Mouse (Mus musculus) midbrain, embryonic 11.5 days (tissue): ENCODE measurements at regions not wholly inside any gene's neighbourhood (a gene's known extent, or its start where the extent isn't known, plus 50 kb on each side); places are given as distances from the start of the nearest gene placed in this dataset.

Experiments used
- ATAC-seq: fragments of 200-750 bp; cut with Nextera tagmentation; 2 replicates; pipeline ENCODE4 v1.8.0; 2017; ENCODE audit warnings: moderate TSS enrichment, moderate library complexity; ENCODE audit not compliant: low FRiP score
- DNase-seq: peaks from one replicate; pipeline ENCODE4 v3.0.0; 2015; ENCODE audit warnings: low spot score; ENCODE audit errors: missing footprints
- H3K27ac ChIP-seq: fragments of 300-500 bp; sonication (generic); 2 replicates; pipeline ENCODE4 v1.5.1; 2014; ENCODE audit warnings: low read depth, low read length
- H3K27me3 ChIP-seq: fragments of 300-500 bp; sonication (generic); 2 replicates; pipeline ENCODE4 v1.6.1; 2014; ENCODE audit warnings: mild to moderate bottlenecking, low read length, moderate library complexity, mixed read lengths; ENCODE audit not compliant: control insufficient read depth, insufficient read depth
- H3K36me3 ChIP-seq: fragments of 300-500 bp; sonication (generic); 2 replicates; pipeline ENCODE4 v1.6.1; 2014; ENCODE audit warnings: mild to moderate bottlenecking, low read length, moderate library complexity, mixed read lengths; ENCODE audit not compliant: control insufficient read depth, insufficient read depth
- H3K4me1 ChIP-seq: fragments of 300-500 bp; sonication (generic); 2 replicates; pipeline ENCODE4 v1.6.1; 2014; ENCODE audit warnings: low read length; ENCODE audit not compliant: control insufficient read depth, insufficient read depth
- H3K4me2 ChIP-seq: fragments of 300-500 bp; sonication (generic); 2 replicates; pipeline ENCODE4 v1.6.1; 2014; ENCODE audit warnings: mild to moderate bottlenecking, moderate library complexity
- H3K4me3 ChIP-seq: fragments of 300-500 bp; sonication (generic); 2 replicates; pipeline ENCODE4 v1.5.1; 2014; ENCODE audit warnings: low read depth, low read length
- H3K9ac ChIP-seq: fragments of 300-500 bp; sonication (generic); 2 replicates; pipeline ENCODE4 v1.6.1; 2014; ENCODE audit warnings: low read length
- H3K9me3 ChIP-seq: fragments of 300-500 bp; sonication (generic); 2 replicates; pipeline ENCODE4 v1.6.1; 2016; ENCODE audit warnings: low read length; ENCODE audit not compliant: control insufficient read depth
- WGBS: fragments of 180-500 bp; shearing (Covaris S2); extraction: QIAGEN DNeasy Blood & Tissue Kit; methylation state at CpG from one replicate; pipeline ENCODE4 v1.1.7; 2014; 5-methylcytosine and 5-hydroxymethylcytosine counted together

- H3K9ac ChIP-seq: no peak overlapping the region
- DNase-seq (no peak), ATAC-seq (no peak)
- H3K9me3 ChIP-seq: no peaks in the 10 kb centered on the region
- no peaks in the 10 kb centered on the region for H3K36me3 ChIP-seq
- H3K4me3 ChIP-seq: no peak overlapping the region
- H3K27me3 ChIP-seq: no peaks in the 10 kb centered on the region
- WGBS: 70% methylated on average over 7 of the region's 7 CpGs
- H3K4me1 ChIP-seq: no peaks in the 10 kb centered on the region
- no peak overlapping the region for H3K27ac ChIP-seq
- no peak overlapping the region for H3K4me2 ChIP-seq
Observed at GRCm38 (mm10) chr17:59429189-59429588, 416.0 kb upstream of the Nudt12 start.

DNA sequence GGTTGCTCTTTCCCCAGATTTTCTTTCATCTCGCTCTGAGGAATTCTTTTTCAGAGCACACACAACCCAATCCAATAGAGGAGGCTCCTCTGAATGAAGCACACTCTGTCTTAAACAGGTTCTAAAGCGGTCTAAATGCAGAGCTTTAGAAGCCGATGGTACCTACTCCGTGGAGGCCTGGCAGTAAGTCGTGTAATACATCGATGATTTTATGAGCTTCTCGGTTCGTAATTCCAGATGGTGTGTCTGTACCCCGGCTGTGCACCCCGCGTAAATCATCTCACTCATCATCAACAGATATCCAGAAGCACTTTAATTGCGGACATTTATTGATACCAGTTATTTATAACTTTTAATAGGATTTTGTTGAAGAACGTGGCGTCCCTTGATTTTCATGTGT lies 408.3 kb upstream of the Nudt12 start:
- Histone ChIP-seq H3K4me1 (no peaks in the 10 kb centered on the region), H3K27ac (no peak overlapping the region), H3K36me3 (no peaks in the 10 kb centered on the region), H3K9me3 (no peaks in the 10 kb centered on the region), H3K27me3 (no peaks in the 10 kb centered on the region), H3K4me2 (no peak overlapping the region), H3K9ac (no peak overlapping the region), H3K4me3 (no peak overlapping the region)
- 89% methylated on average over 14 of the region's 14 CpGs for WGBS
- DNase-seq (no peak), ATAC-seq (no peak)

- H3K9me3 ChIP-seq: no peaks in the 10 kb centered on the region
- H3K27me3 ChIP-seq: no peaks in the 10 kb centered on the region
- WGBS: 90% methylated on average over 2 of the region's 2 CpGs
- no peak overlapping the region for H3K27ac ChIP-seq
- H3K36me3 ChIP-seq: no peaks in the 10 kb centered on the region
- ATAC-seq (no peak), DNase-seq (no peak)
- no peak overlapping the region for H3K4me2 ChIP-seq
- no peak overlapping the region for H3K9ac ChIP-seq
- H3K4me1 ChIP-seq: no peaks in the 10 kb centered on the region
- H3K4me3 ChIP-seq: no peak overlapping the region
Observed at GRCm38 (mm10) chr17:59409315-59409714, 396.1 kb upstream of the Nudt12 start.

DNA sequence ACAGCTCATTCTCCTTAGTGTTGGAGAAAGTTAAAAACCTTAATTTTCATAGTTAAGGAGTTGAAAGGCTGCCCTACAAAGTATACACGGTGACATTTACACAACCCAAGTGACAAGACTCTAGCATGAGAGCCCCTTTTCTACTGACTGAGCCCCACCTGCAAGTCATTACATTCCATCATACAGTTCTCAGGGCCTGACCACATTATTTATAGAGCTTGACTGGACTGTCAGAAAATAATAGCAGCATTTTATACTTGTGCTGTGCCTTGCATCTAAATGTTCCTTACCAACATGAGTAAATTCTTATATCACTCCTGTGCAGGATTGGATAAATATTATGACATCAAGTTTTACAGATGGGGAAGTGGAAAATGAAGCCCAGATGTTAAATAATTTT lies 391.4 kb upstream of the Nudt12 start:
- no peaks in the 10 kb centered on the region for H3K4me1 ChIP-seq
- no peak overlapping the region for H3K27ac ChIP-seq
- H3K4me3 ChIP-seq: no peak overlapping the region
- no peak overlapping the region for H3K4me2 ChIP-seq
- 89% methylated on average over 1 of the region's 1 CpGs for WGBS
- H3K27me3 ChIP-seq: no peaks in the 10 kb centered on the region
- DNase-seq: no peak
- no peak overlapping the region for H3K9ac ChIP-seq
- H3K36me3 ChIP-seq: no peaks in the 10 kb centered on the region
- no peak for ATAC-seq
- no peaks in the 10 kb centered on the region for H3K9me3 ChIP-seq

GRCm38 (mm10) chr17:59397404-59397803 lies 384.2 kb upstream of the Nudt12 start:
- no peak for ATAC-seq
- WGBS: 93% methylated on average over 3 of the region's 3 CpGs

GRCm38 (mm10) chr17:59383107-59383438 lies 369.9 kb upstream of the Nudt12 start:
- no peak overlapping the region for H3K9ac ChIP-seq
- WGBS: 94% methylated on average over 5 of the region's 5 CpGs
- no peak overlapping the region for H3K4me3 ChIP-seq
- no peaks in the 10 kb centered on the region for H3K4me1 ChIP-seq
- no peaks in the 10 kb centered on the region for H3K36me3 ChIP-seq
- no peaks in the 10 kb centered on the region for H3K9me3 ChIP-seq
- DNase-seq: no peak
- no peak for ATAC-seq
- no peak overlapping the region for H3K27ac ChIP-seq
- no peaks in the 10 kb centered on the region for H3K27me3 ChIP-seq
- H3K4me2 ChIP-seq: no peak overlapping the region

More at GRCm38 (mm10) chr17:59397404-59397803, 384.2 kb upstream of the Nudt12 start:
- Histone ChIP-seq H3K36me3 (no peaks in the 10 kb centered on the region), H3K9ac (no peak overlapping the region), H3K4me1 (no peaks in the 10 kb centered on the region), H3K27ac (no peak overlapping the region), H3K27me3 (no peaks in the 10 kb centered on the region), H3K9me3 (no peaks in the 10 kb centered on the region), H3K4me2 (no peak overlapping the region), H3K4me3 (no peak overlapping the region)
- DNase-seq: no peak

DNA sequence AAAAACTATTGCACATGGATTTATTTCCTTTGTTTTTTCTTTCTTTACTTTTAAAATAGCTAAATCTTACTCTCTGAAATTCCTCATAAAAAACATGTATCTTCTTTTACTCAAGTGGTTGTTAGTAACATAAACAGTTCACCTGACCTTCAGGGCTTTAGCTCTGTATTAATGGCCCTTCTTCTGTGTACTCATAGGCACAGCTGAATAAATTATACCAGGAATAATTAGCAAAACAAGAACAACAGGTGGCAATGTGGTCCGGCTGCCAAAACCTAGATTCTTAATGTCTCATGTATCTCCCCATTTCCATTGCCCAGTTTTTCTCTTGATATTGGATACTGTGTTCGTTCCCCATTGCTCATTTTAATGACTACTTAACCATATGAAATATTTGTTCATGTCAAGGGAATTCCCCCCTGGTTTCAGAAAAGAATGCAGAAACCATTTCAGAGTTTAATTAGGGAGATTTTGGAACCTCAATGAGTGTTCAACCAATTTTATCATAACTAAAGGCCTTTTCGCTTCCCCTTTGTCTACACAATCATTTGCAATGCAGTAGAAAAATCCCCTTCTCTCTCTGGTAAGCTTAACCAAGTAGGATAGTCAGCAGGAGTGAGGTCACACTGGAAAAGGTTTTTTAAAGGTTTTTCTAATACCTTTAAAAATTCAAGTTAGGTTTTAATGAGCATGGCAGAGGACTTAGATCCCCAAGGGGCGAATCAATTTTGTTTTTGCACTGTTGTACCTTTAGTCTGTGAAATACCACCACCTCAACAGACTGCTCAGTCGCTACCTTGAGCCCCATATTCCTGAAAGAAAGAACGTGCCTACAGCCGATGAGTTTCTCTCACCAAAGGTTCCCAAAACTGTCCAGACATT lies 369.3 kb upstream of the Nudt12 start:
- H3K4me2 ChIP-seq: no peak overlapping the region
- H3K4me3 ChIP-seq: no peak overlapping the region
- H3K9ac ChIP-seq: no peak overlapping the region
- H3K27ac ChIP-seq: no peak overlapping the region
- no peaks in the 10 kb centered on the region for H3K9me3 ChIP-seq
- H3K36me3 ChIP-seq: no peaks in the 10 kb centered on the region
- no peak for ATAC-seq
- H3K4me1 ChIP-seq: no peaks in the 10 kb centered on the region
- DNase-seq: no peak
- 71% methylated on average over 7 of the region's 7 CpGs for WGBS
- H3K27me3 ChIP-seq: no peaks in the 10 kb centered on the region

DNA sequence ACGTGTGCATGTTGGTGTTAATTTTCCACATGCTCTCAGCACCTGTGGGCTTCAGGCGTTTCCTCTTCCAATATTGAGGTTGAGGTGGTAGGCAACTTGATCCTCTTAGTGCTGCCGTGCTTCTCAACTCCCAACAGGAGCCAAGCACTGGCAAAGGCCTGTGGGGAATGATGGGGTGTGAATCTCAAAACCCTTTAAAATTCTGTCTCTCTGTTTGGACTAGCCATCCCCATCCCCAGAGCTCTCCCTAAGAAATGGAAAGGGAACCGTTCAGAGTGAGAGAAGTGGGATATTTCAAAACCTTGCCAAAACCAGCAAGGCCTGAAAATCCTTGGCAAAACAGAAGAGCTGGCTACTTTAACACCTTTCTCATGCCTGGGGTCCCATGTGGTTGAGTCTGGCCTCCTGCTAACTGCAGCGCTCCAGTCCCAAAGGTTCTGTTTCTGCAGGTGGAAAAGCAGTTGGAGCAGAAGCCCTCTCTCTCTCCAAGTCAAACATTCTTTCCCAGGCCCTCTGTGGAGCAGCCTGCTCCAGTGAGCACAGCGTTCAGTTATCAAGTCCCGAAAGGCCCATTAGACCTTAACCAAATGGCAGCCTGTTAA lies 360.4 kb upstream of the Nudt12 start:
- no peak for ATAC-seq
- H3K9ac ChIP-seq: no peak overlapping the region
- no peak overlapping the region for H3K27ac ChIP-seq

DNA sequence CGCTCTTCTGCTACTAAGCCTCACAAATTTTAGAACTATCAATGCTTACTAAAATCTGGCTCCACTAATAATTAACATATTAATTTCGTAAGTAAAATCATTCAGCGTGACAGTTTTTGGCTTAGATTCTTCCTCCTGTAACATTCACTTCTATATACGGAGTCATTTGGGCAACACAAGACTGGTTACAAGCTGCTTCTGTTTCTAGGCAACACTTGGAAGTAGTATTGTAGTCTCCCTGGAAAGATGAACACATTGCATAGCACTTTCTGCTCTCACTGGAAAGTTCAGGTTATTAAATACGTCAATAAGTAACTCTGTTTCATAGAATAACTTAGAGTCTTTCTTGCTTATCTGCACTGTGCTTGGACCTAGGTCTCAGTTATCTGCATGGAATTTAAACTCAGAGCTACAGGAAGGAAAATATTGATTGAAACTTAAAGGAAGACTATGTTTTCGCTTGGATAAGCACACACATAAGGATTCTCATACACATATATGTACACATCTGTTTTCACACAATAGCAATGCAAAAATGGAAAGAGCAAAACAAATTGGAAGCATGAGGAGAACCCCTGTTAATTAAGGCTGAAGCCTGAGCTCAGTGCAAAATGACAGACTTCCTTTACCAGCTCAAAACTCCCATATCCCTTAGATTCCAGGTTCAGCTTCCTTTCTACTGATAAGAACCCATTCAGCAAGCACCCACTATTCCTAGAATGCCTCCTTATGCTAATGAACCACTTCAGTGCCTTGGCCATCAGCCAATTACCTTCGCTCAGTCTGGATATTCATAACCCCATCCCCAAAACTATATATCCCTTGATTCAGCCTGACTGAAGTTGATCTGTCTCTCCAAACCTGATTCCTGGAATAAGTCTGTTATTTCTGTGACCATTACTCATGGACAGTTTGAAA lies 356.7 kb upstream of the Nudt12 start:
- 90% methylated on average over 7 of the region's 7 CpGs for WGBS
- Histone ChIP-seq H3K27me3 (no peaks in the 10 kb centered on the region), H3K4me2 (no peak overlapping the region), H3K4me3 (no peak overlapping the region), H3K36me3 (no peaks in the 10 kb centered on the region), H3K4me1 (no peaks in the 10 kb centered on the region), H3K9me3 (no peaks in the 10 kb centered on the region), H3K27ac (no peak overlapping the region), H3K9ac (no peak overlapping the region)
- no peak for DNase-seq
- no peak for ATAC-seq

More for the DNA sequence above, 360.4 kb upstream of the Nudt12 start:
- no peaks in the 10 kb centered on the region for H3K36me3 ChIP-seq
- no peaks in the 10 kb centered on the region for H3K27me3 ChIP-seq
- H3K4me1 ChIP-seq: no peaks in the 10 kb centered on the region
- H3K4me2 ChIP-seq: no peak overlapping the region
- H3K9me3 ChIP-seq: no peaks in the 10 kb centered on the region
- no peak overlapping the region for H3K4me3 ChIP-seq
- WGBS: 68% methylated on average over 7 of the region's 7 CpGs
- no peak for DNase-seq
